ENCODE assay signal across 9 mouse cellular contexts in genomic region chr9:33095654-33096053, GRCm38 (mm10).
A peak's percentile ranks its signal among the peaks of the same experiment; 100 is the strongest.
DNase-seq lines count a peak whose midpoint lies in the region; ATAC-seq and TF ChIP-seq lines count a peak whose summit lies in the region.
"Had no signal": no experiment of that assay in that cellular context is flagged by ENCODE, and none has a peak within 500 bp of the region (broad histone marks: within the 10 kb centered on the region; RNA-seq: fewer than 3 reads in every experiment).

No protein-coding gene starts in this region.

- no peak overlapping the region for H3K27ac ChIP-seq in midbrain, embryonic 11.5 days (ENCODE audit: low read depth, low read length)
- no peak overlapping the region for H3K27ac ChIP-seq in midbrain, embryonic 15.5 days
- no peak overlapping the region for H3K27ac ChIP-seq in kidney, postnatal 0 days
- no peak overlapping the region for H3K27ac ChIP-seq in liver, embryonic 13.5 days
- H3K27ac ChIP-seq: stomach, embryonic 15.5 days had no signal

- under 1% methylated on average over 3 of the region's 3 CpGs for WGBS in midbrain, embryonic 11.5 days
- WGBS in midbrain, embryonic 15.5 days = under 1% methylated on average over 3 of the region's 3 CpGs
- 2% methylated on average over 3 of the region's 3 CpGs for WGBS in kidney, postnatal 0 days
- 2% methylated on average over 3 of the region's 3 CpGs for WGBS in liver, embryonic 13.5 days (ENCODE audit: insufficient replicate concordance)

- no peak for ATAC-seq in midbrain, embryonic 11.5 days (ENCODE audit: low FRiP score)
- no peak; the same call in 1 of the 2 replicates for ATAC-seq in midbrain, embryonic 15.5 days (replicated peaks)
- no peak for ATAC-seq in kidney, postnatal 0 days (replicated peaks; ENCODE audit: low FRiP score, low read depth)
- no peak for ATAC-seq in liver, embryonic 13.5 days (ENCODE audit: low read depth)

- peak; percentile 91 for TF ChIP-seq CTCF in kidney, postnatal 0 days (IDR thresholded peaks at IDR 0.05; ENCODE audit: low read depth)

- no peaks in the 10 kb centered on the region for H3K36me3 ChIP-seq in midbrain, embryonic 11.5 days (ENCODE audit: control insufficient read depth, insufficient read depth, low read length)
- H3K36me3 ChIP-seq in midbrain, embryonic 15.5 days (replicated peaks) = no peaks in the 10 kb centered on the region
- no peaks in the 10 kb centered on the region for H3K36me3 ChIP-seq in kidney, postnatal 0 days (ENCODE audit: insufficient read depth, low read length)
- H3K36me3 ChIP-seq in liver, embryonic 13.5 days = no peaks in the 10 kb centered on the region
- H3K36me3 ChIP-seq: stomach, embryonic 15.5 days had no signal

- H3K4me1 ChIP-seq in midbrain, embryonic 11.5 days (ENCODE audit: control insufficient read depth, insufficient read depth, low read length) = no peaks in the 10 kb centered on the region
- H3K4me1 ChIP-seq in midbrain, embryonic 15.5 days = no peaks in the 10 kb centered on the region
- H3K4me1 ChIP-seq in kidney, postnatal 0 days (replicated peaks; ENCODE audit: insufficient read depth, low read length) = no peaks in the 10 kb centered on the region
- no peaks in the 10 kb centered on the region for H3K4me1 ChIP-seq in liver, embryonic 13.5 days (replicated peaks)
- H3K4me1 ChIP-seq: stomach, embryonic 15.5 days had no signal

- no peak overlapping the region for H3K4me2 ChIP-seq in midbrain, embryonic 11.5 days
- no peak overlapping the region for H3K4me2 ChIP-seq in midbrain, embryonic 15.5 days
- no peak overlapping the region for H3K4me2 ChIP-seq in kidney, postnatal 0 days (ENCODE audit: low read length)
- H3K4me2 ChIP-seq in liver, embryonic 13.5 days = no peak overlapping the region
- H3K4me2 ChIP-seq: stomach, embryonic 15.5 days had no signal

- no peak overlapping the region for H3K4me3 ChIP-seq in midbrain, embryonic 11.5 days (ENCODE audit: low read depth, low read length)
- H3K4me3 ChIP-seq in midbrain, embryonic 15.5 days = no peak overlapping the region
- no peak overlapping the region for H3K4me3 ChIP-seq in kidney, postnatal 0 days (replicated peaks; ENCODE audit: low read depth, low read length)
- H3K4me3 ChIP-seq in liver, embryonic 13.5 days (replicated peaks) = no peak overlapping the region
- H3K4me3 ChIP-seq: stomach, embryonic 15.5 days had no signal

- no peaks in the 10 kb centered on the region for H3K9me3 ChIP-seq in midbrain, embryonic 11.5 days (ENCODE audit: control insufficient read depth, low read length)
- no peaks in the 10 kb centered on the region for H3K9me3 ChIP-seq in midbrain, embryonic 15.5 days
- no peaks in the 10 kb centered on the region for H3K9me3 ChIP-seq in kidney, postnatal 0 days (replicated peaks; ENCODE audit: low read length)
- H3K9me3 ChIP-seq in liver, embryonic 13.5 days (replicated peaks) = no peaks in the 10 kb centered on the region
- H3K9me3 ChIP-seq: stomach, embryonic 15.5 days had no signal

- H3K9ac ChIP-seq in midbrain, embryonic 11.5 days (ENCODE audit: low read length) = no peak overlapping the region
- H3K9ac ChIP-seq in midbrain, embryonic 15.5 days = no peak overlapping the region
- no peak overlapping the region for H3K9ac ChIP-seq in kidney, postnatal 0 days (ENCODE audit: low read depth, low read length)
- no peak overlapping the region for H3K9ac ChIP-seq in liver, embryonic 13.5 days
- H3K9ac ChIP-seq: stomach, embryonic 15.5 days had no signal

- DNase-seq in midbrain, embryonic 11.5 days (ENCODE audit: low spot score, missing footprints) = peak; percentile 93
- peak; percentile 45 for DNase-seq in brain, embryonic 18.5 days (ENCODE audit: low read depth, low spot score)
- DNase-seq in forelimb bud, embryonic 11.5 days (ENCODE audit: low read depth, low spot score) = peak; percentile 86
- DNase-seq in kidney, postnatal 0 days (ENCODE audit: low spot score) = peak; percentile 90
- DNase-seq in liver, embryonic 13.5 days = peak; percentile 6
- DNase-seq in ovary, postnatal 36 days (ENCODE audit: low spot score) = peak; percentile 43
- DNase-seq in thymus, postnatal 4 days = peak; percentile 85

- H3K27me3 ChIP-seq in midbrain, embryonic 11.5 days (ENCODE audit: control insufficient read depth, insufficient read depth, low read length) = no peaks in the 10 kb centered on the region
- H3K27me3 ChIP-seq in midbrain, embryonic 15.5 days (replicated peaks) = no peaks in the 10 kb centered on the region
- no peaks in the 10 kb centered on the region for H3K27me3 ChIP-seq in kidney, postnatal 0 days (ENCODE audit: insufficient read depth, low read length)
- H3K27me3 ChIP-seq in liver, embryonic 13.5 days = no peaks in the 10 kb centered on the region
- H3K27me3 ChIP-seq: stomach, embryonic 15.5 days had no signal

Comparison
In these comparisons a context has a peak if more than half of its experiments do, and no peak if none do; other contexts are left out.
1. DNase-seq: peak in every context shown above with its lines; median percentile 93 in midbrain, embryonic 11.5 days; 90 in kidney, postnatal 0 days; 86 in forelimb bud, embryonic 11.5 days; 85 in thymus, postnatal 4 days; 45 in brain, embryonic 18.5 days; 43 in ovary, postnatal 36 days; 6 in liver, embryonic 13.5 days.